ENCODE assay signal across 8 mouse cellular contexts in genomic region chr6:124918890-124919627, GRCm38 (mm10). TPM values are rescaled to one million over a fixed set of nuclear protein-coding genes. Genes with fewer than 3 reads are reported as not detected.
A peak's percentile ranks its signal among the peaks of the same experiment; 100 is the strongest.
DNase-seq lines count a peak whose midpoint lies in the region; ATAC-seq and TF ChIP-seq lines count a peak whose summit lies in the region.

No protein-coding gene starts in this region.

- no peak for TF ChIP-seq CTCF in gastrocnemius, adult 2 months (IDR thresholded peaks at IDR 0.05)
- no peak for TF ChIP-seq CTCF in E14TG2a.4 (conservative IDR thresholded peaks at IDR 0.05; ENCODE audit: low read length)

- H3K9ac ChIP-seq in heart, embryonic 15.5 days: no peak overlapping the region
- no peak overlapping the region for H3K9ac ChIP-seq in liver, embryonic 15.5 days

- no peaks in the 10 kb centered on the region for H3K27me3 ChIP-seq in E14TG2a.4 (ENCODE audit: insufficient read depth, low read length)
- H3K27me3 ChIP-seq in heart, embryonic 15.5 days: no peaks in the 10 kb centered on the region
- H3K27me3 ChIP-seq in liver, embryonic 15.5 days: peaks cover 83% of the 10 kb centered on the region

- H3K4me2 ChIP-seq in heart, embryonic 15.5 days: peak overlapping the region; percentile 86
- H3K4me2 ChIP-seq in liver, embryonic 15.5 days: peak overlapping the region; percentile 89

- peak overlapping the region; percentile 91 for H3K4me3 ChIP-seq in gastrocnemius, adult 2 months
- peak overlapping the region; percentile 88 for H3K4me3 ChIP-seq in E14TG2a.4 (replicated peaks; ENCODE audit: low read length)
- peak overlapping the region; percentile 96 for H3K4me3 ChIP-seq in heart, embryonic 15.5 days
- no peak overlapping the region for H3K4me3 ChIP-seq in liver, embryonic 15.5 days (replicated peaks)

- H3K36me3 ChIP-seq in E14TG2a.4 (ENCODE audit: insufficient read depth, low read length): peaks cover 19% of the 10 kb centered on the region
- H3K36me3 ChIP-seq in heart, embryonic 15.5 days: peaks cover 13% of the 10 kb centered on the region
- 0 out of 2 replicates have a peak, but pooled peaks cover 5% of the 10 kb centered on the region for H3K36me3 ChIP-seq in liver, embryonic 15.5 days (replicated peaks)

- peak overlapping the region; percentile 94 for H3K27ac ChIP-seq in gastrocnemius, adult 2 months
- H3K27ac ChIP-seq in heart, embryonic 15.5 days: peak overlapping the region; percentile 100
- H3K27ac ChIP-seq in liver, embryonic 15.5 days (replicated peaks): peak overlapping the region; percentile 85

- peaks cover 71% of the 10 kb centered on the region for H3K4me1 ChIP-seq in E14TG2a.4 (replicated peaks; ENCODE audit: low read depth, low read length)
- peaks cover 53% of the 10 kb centered on the region for H3K4me1 ChIP-seq in heart, embryonic 15.5 days (replicated peaks)
- H3K4me1 ChIP-seq in liver, embryonic 15.5 days (replicated peaks): peaks cover 43% of the 10 kb centered on the region

- H3K9me3 ChIP-seq in E14TG2a.4 (ENCODE audit: low read length): no peaks in the 10 kb centered on the region
- H3K9me3 ChIP-seq in heart, embryonic 15.5 days (replicated peaks): no peaks in the 10 kb centered on the region
- H3K9me3 ChIP-seq in liver, embryonic 15.5 days (replicated peaks): no peaks in the 10 kb centered on the region

- WGBS in heart, embryonic 15.5 days: 28% methylated on average over 13 of the region's 14 CpGs
- WGBS in liver, embryonic 15.5 days (ENCODE audit: insufficient replicate concordance): 19% methylated on average over 13 of the region's 14 CpGs

- intact Hi-C loops in gastrocnemius, adult 2 months (cut with DNase I): loop anchor here (1.0 to 5.0 kb wide), 4 partner anchors 11 to 163 kb away; partner anchors contain the start of genes Atn1, Gm45234 and Zfp384

- ATAC-seq in heart, embryonic 15.5 days (replicated peaks; ENCODE audit: insufficient number of reproducible peaks, insufficient read depth, low FRiP score, low read depth): no peak
- ATAC-seq in liver, embryonic 15.5 days (ENCODE audit: insufficient read depth): no peak

- no peak for DNase-seq in gastrocnemius, adult 2 months
- DNase-seq in gastrocnemius, adult 8-10 months (ENCODE audit: low spot score in 2 of 2): no peak
- no peak for DNase-seq in layer of hippocampus, postnatal 25 days (ENCODE audit: extremely low spot score in 1 of 2, low spot score in 1 of 2)
- DNase-seq in ovary, postnatal 14 days (ENCODE audit: low spot score): no peak
- DNase-seq in cerebellum, adult 11 months: no peak

RNA-seq across cellular contexts. Expression of gene Ptms, which starts 0.8 kb away (rescaled TPM):
- total RNA-seq in gastrocnemius, adult 2 months (2021): 10 to 100 TPM; 65.5 to 99.4 TPM
- total RNA-seq in gastrocnemius, adult 8-10 months (2022): 10 to 100 TPM; 64.6 to 83.2 (median 76.8) TPM
- polyA plus RNA-seq in heart, embryonic 15.5 days (2015; fragmentation: Nextera tagmentation; extraction: Ambion mirVana): 255 and 294 TPM in 2 replicates
- polyA plus RNA-seq in liver, embryonic 15.5 days (2015; fragmentation: Nextera tagmentation; extraction: Ambion mirVana): 56.2 and 62.7 TPM in 2 replicates
- 1,000 to 10,000 TPM; 1,178 to 1,233 TPM for total RNA-seq in layer of hippocampus, postnatal 25 days (2021)

RNA-seq across cellular contexts. Expression of gene Lag3, which starts 7.6 kb away (rescaled TPM):
- under 1 TPM; 0.11 to 0.13 TPM for total RNA-seq in gastrocnemius, adult 2 months (2021)
- under 1 TPM in 1 of 4 experiments, not detected in 3; 0.31 TPM for total RNA-seq in gastrocnemius, adult 8-10 months (2022)
- 1.2 and 1.7 TPM in 2 replicates for polyA plus RNA-seq in heart, embryonic 15.5 days (2015; fragmentation: Nextera tagmentation; extraction: Ambion mirVana)
- polyA plus RNA-seq in liver, embryonic 15.5 days (2015; fragmentation: Nextera tagmentation; extraction: Ambion mirVana): 0.13 and 0.18 TPM in 2 replicates
- 1 to 10 TPM; 2.4 to 2.6 TPM for total RNA-seq in layer of hippocampus, postnatal 25 days (2021)

RNA-seq across cellular contexts. Expression of gene Mlf2, which starts 12.1 kb away (rescaled TPM):
- total RNA-seq in gastrocnemius, adult 2 months (2021): 100 to 1,000 TPM; 202 to 204 TPM
- 100 to 1,000 TPM; 192 to 219 (median 202) TPM for total RNA-seq in gastrocnemius, adult 8-10 months (2022)
- polyA plus RNA-seq in heart, embryonic 15.5 days (2015; fragmentation: Nextera tagmentation; extraction: Ambion mirVana): 358 and 371 TPM in 2 replicates
- polyA plus RNA-seq in liver, embryonic 15.5 days (2015; fragmentation: Nextera tagmentation; extraction: Ambion mirVana): 119 and 127 TPM in 2 replicates
- total RNA-seq in layer of hippocampus, postnatal 25 days (2021): 100 to 1,000 TPM; 670 to 704 TPM

RNA-seq across cellular contexts. Expression of gene Cd4, which starts 31.0 kb away (rescaled TPM):
- total RNA-seq in gastrocnemius, adult 2 months (2021): not detected
- under 1 TPM in 1 of 4 experiments, not detected in 3; 0.11 TPM for total RNA-seq in gastrocnemius, adult 8-10 months (2022)
- polyA plus RNA-seq in heart, embryonic 15.5 days (2015; fragmentation: Nextera tagmentation; extraction: Ambion mirVana): 0.05 and 0.68 TPM in 2 replicates
- polyA plus RNA-seq in liver, embryonic 15.5 days (2015; fragmentation: Nextera tagmentation; extraction: Ambion mirVana): 0.07 and 0.20 TPM in 2 replicates
- total RNA-seq in layer of hippocampus, postnatal 25 days (2021): under 1 TPM; 0.22 to 0.26 TPM

RNA-seq across cellular contexts. Expression of gene Cops7a, which starts 46.3 kb away (rescaled TPM):
- 100 to 1,000 TPM; 108 to 115 TPM for total RNA-seq in gastrocnemius, adult 2 months (2021)
- 100 to 1,000 TPM; 122 to 142 (median 131) TPM for total RNA-seq in gastrocnemius, adult 8-10 months (2022)
- 129 and 139 TPM in 2 replicates for polyA plus RNA-seq in heart, embryonic 15.5 days (2015; fragmentation: Nextera tagmentation; extraction: Ambion mirVana)
- 52.4 and 55.1 TPM in 2 replicates for polyA plus RNA-seq in liver, embryonic 15.5 days (2015; fragmentation: Nextera tagmentation; extraction: Ambion mirVana)
- total RNA-seq in layer of hippocampus, postnatal 25 days (2021): 100 to 1,000 TPM; 144 to 151 TPM

Comparison
In these comparisons a context has a peak if more than half of its experiments do, and no peak if none do; other contexts are left out.
1. RNA of gene Ptms, which starts 0.8 kb away (total RNA-seq): 1,178 to 1,233 TPM in layer of hippocampus, postnatal 25 days; 65.5 to 99.4 TPM in gastrocnemius, adult 2 months and 64.6 to 83.2 TPM in gastrocnemius, adult 8-10 months; every median in the first group is over 10 times any median in the second.
2. Peak in every context shown above with its lines, with median percentiles within 50 percentile points of each other: H3K27ac ChIP-seq.